Mouse (Mus musculus) liver, embryonic 11.5 days (tissue): ENCODE results near the gene Celsr3. TPM values are rescaled to one million over a fixed set of nuclear protein-coding genes. Genes with fewer than 3 reads are reported as not detected.
A peak's percentile ranks its signal among the peaks of the same experiment; 100 is the strongest.

ENCODE experiments used
- ATAC-seq: fragments of 200-750 bp; cut with Nextera tagmentation; replicated peaks from 2 replicates; pipeline ENCODE4 v1.8.0; 2017; ENCODE audit warnings: moderate number of reproducible peaks, mild to moderate bottlenecking, moderate TSS enrichment, moderate library complexity; ENCODE audit not compliant: low FRiP score
- DNase-seq: peaks from one replicate; pipeline ENCODE4 v3.0.0-alpha.2; 2017; ENCODE audit warnings: low spot score
- H3K27ac ChIP-seq: fragments of 300-500 bp; sonication (generic); 2 replicates; pipeline ENCODE4 v1.5.1; 2014; ENCODE audit warnings: mild to moderate bottlenecking, low read depth, low read length, control low read depth
- H3K27me3 ChIP-seq: fragments of 300-500 bp; sonication (generic); replicated peaks from 2 replicates; pipeline ENCODE4 v1.6.1; 2014; ENCODE audit warnings: low read length, mixed read lengths; ENCODE audit not compliant: control insufficient read depth, insufficient read depth
- H3K36me3 ChIP-seq: fragments of 300-500 bp; sonication (generic); 2 replicates; pipeline ENCODE4 v1.6.1; 2014; ENCODE audit warnings: mild to moderate bottlenecking, low read length, moderate library complexity, mixed read lengths; ENCODE audit not compliant: control insufficient read depth, insufficient read depth
- H3K4me1 ChIP-seq: fragments of 300-500 bp; sonication (generic); replicated peaks from 2 replicates; pipeline ENCODE4 v1.6.1; 2014; ENCODE audit warnings: low read length, mixed read lengths; ENCODE audit not compliant: control insufficient read depth, insufficient read depth
- H3K4me2 ChIP-seq: fragments of 300-500 bp; sonication (generic); 2 replicates; pipeline ENCODE4 v1.6.1; 2014; ENCODE audit warnings: mild to moderate bottlenecking, control low read depth, moderate library complexity
- H3K4me3 ChIP-seq: fragments of 300-500 bp; sonication (generic); 2 replicates; pipeline ENCODE4 v1.5.1; 2014; ENCODE audit warnings: low read depth, low read length, control low read depth
- H3K9ac ChIP-seq: fragments of 300-500 bp; sonication (generic); 2 replicates; pipeline ENCODE4 v1.6.1; 2014; ENCODE audit warnings: low read depth, low read length, control low read depth
- H3K9me3 ChIP-seq: fragments of 300-500 bp; sonication (generic); 2 replicates; pipeline ENCODE4 v1.6.1; 2016; ENCODE audit warnings: low read length, inconsistent platforms, mixed read lengths; ENCODE audit not compliant: control insufficient read depth
- WGBS: fragments of 180-500 bp; shearing (Covaris S2); extraction: QIAGEN DNeasy Blood & Tissue Kit; methylation state at CpG from one replicate; pipeline ENCODE4 v1.1.7; 2014; 5-methylcytosine and 5-hydroxymethylcytosine counted together
- polyA plus RNA-seq: library from polyadenylated mRNA; unstranded; fragments of >200 nt; fragmentation: Nextera tagmentation; extraction: Ambion mirVana; gene quantifications from 2 replicates; pipeline ENCODE4 v1.2.1, GENCODE M21; 2014

The Celsr3 gene
- polyA plus RNA-seq, 1 experiment from 2014 or later = 0.22 TPM

GRCm38 (mm10) chr9:108786494-108786893 is 39.6 kb upstream of the Celsr3 start:
- DNase-seq = no peak
- ATAC-seq = no peak
- no peak overlapping the region for H3K9ac ChIP-seq
- H3K9me3 ChIP-seq = no peaks in the 10 kb centered on the region
- no peak overlapping the region for H3K4me2 ChIP-seq
- peaks cover 3% of the 10 kb centered on the region; the same call in 1 of the 2 replicates for H3K36me3 ChIP-seq
- no peak overlapping the region for H3K27ac ChIP-seq
- WGBS = 88% methylated on average over 1 of the region's 1 CpGs
- H3K4me1 ChIP-seq = peaks cover 36% of the 10 kb centered on the region
- no peak overlapping the region for H3K4me3 ChIP-seq
- no peaks in the 10 kb centered on the region for H3K27me3 ChIP-seq

GRCm38 (mm10) chr9:108787080-108787479 is 39.0 kb upstream of the Celsr3 start:
- no peak overlapping the region for H3K27ac ChIP-seq
- H3K4me1 ChIP-seq = peaks cover 38% of the 10 kb centered on the region
- H3K27me3 ChIP-seq = no peaks in the 10 kb centered on the region
- no peak overlapping the region for H3K4me3 ChIP-seq
- no peak overlapping the region for H3K4me2 ChIP-seq
- H3K36me3 ChIP-seq = peaks cover 3% of the 10 kb centered on the region; the same call in 1 of the 2 replicates
- ATAC-seq = no peak
- 95% methylated on average over 2 of the region's 2 CpGs for WGBS
- no peak for DNase-seq
- no peak overlapping the region for H3K9ac ChIP-seq
- no peaks in the 10 kb centered on the region for H3K9me3 ChIP-seq

GRCm38 (mm10) chr9:108788713-108789112 is 37.4 kb upstream of the Celsr3 start:
- H3K9me3 ChIP-seq = no peaks in the 10 kb centered on the region
- no peak overlapping the region for H3K9ac ChIP-seq
- WGBS = 79% methylated on average over 3 of the region's 3 CpGs
- H3K4me1 ChIP-seq = peaks cover 41% of the 10 kb centered on the region
- no peak overlapping the region for H3K4me2 ChIP-seq
- no peak for DNase-seq
- no peak overlapping the region for H3K27ac ChIP-seq
- no peak for ATAC-seq
- no peak overlapping the region for H3K4me3 ChIP-seq
- no peaks in the 10 kb centered on the region for H3K27me3 ChIP-seq
- H3K36me3 ChIP-seq = peaks cover 3% of the 10 kb centered on the region; the same call in 1 of the 2 replicates

- H3K27me3 ChIP-seq = no peaks in the 10 kb centered on the region
- no peak overlapping the region for H3K4me2 ChIP-seq
- H3K36me3 ChIP-seq = peaks cover 14% of the 10 kb centered on the region
- H3K9ac ChIP-seq = no peak overlapping the region
- WGBS = 39% methylated on average over 1 of the region's 1 CpGs
- no peak overlapping the region for H3K27ac ChIP-seq
- ATAC-seq (peak; percentile 35), DNase-seq (no peak)
- H3K9me3 ChIP-seq = no peaks in the 10 kb centered on the region
- H3K4me3 ChIP-seq = no peak overlapping the region
- H3K4me1 ChIP-seq = peaks cover 56% of the 10 kb centered on the region
Measured at GRCm38 (mm10) chr9:108792307-108792706, 33.8 kb upstream of the Celsr3 start.

- DNase-seq = no peak
- H3K9ac ChIP-seq = 0 out of 2 replicates have a peak overlapping the region, but pooled peaks have one; percentile 1
Measured at GRCm38 (mm10) chr9:108792730-108793129, 33.4 kb upstream of the Celsr3 start.

GRCm38 (mm10) chr9:108795281-108795680 is 30.8 kb upstream of the Celsr3 start:
- Histone ChIP-seq H3K4me1 (peaks cover 48% of the 10 kb centered on the region), H3K36me3 (peaks cover 36% of the 10 kb centered on the region), H3K27me3 (no peaks in the 10 kb centered on the region), H3K4me3 (no peak overlapping the region), H3K9me3 (no peaks in the 10 kb centered on the region), H3K27ac (peak overlapping the region; percentile 27), H3K9ac (no peak overlapping the region), H3K4me2 (peak overlapping the region; percentile 62)
- DNase-seq (no peak), ATAC-seq (no peak)
- 72% methylated on average over 2 of the region's 2 CpGs for WGBS

More at GRCm38 (mm10) chr9:108792730-108793129, 33.4 kb upstream of the Celsr3 start:
- Histone ChIP-seq H3K36me3 (peaks cover 16% of the 10 kb centered on the region), H3K9me3 (no peaks in the 10 kb centered on the region), H3K27me3 (no peaks in the 10 kb centered on the region), H3K4me1 (peaks cover 56% of the 10 kb centered on the region), H3K4me3 (no peak overlapping the region), H3K27ac (no peak overlapping the region), H3K4me2 (no peak overlapping the region)
- WGBS = 50% methylated on average over 3 of the region's 3 CpGs
- no peak for ATAC-seq

- no peaks in the 10 kb centered on the region for H3K27me3 ChIP-seq
- peak overlapping the region; percentile 31 for H3K4me3 ChIP-seq
- peak overlapping the region; percentile 27 for H3K27ac ChIP-seq
- 41% methylated on average over 11 of the region's 11 CpGs for WGBS
- peaks cover 48% of the 10 kb centered on the region for H3K4me1 ChIP-seq
- peak; percentile 55 for DNase-seq
- H3K36me3 ChIP-seq = peaks cover 36% of the 10 kb centered on the region
- peak; percentile 94 for ATAC-seq
- 0 out of 2 replicates have a peak overlapping the region, but pooled peaks have one; percentile 45 for H3K9ac ChIP-seq
- H3K9me3 ChIP-seq = no peaks in the 10 kb centered on the region
- H3K4me2 ChIP-seq = peak overlapping the region; percentile 62
Measured at GRCm38 (mm10) chr9:108795762-108796161, 30.4 kb upstream of the Celsr3 start.

GRCm38 (mm10) chr9:108796351-108796981 is 29.7 kb upstream of the Celsr3 start:
- Histone ChIP-seq H3K27me3 (no peaks in the 10 kb centered on the region), H3K9ac (0 out of 2 replicates have a peak overlapping the region, but pooled peaks have one; percentile 45), H3K4me3 (peak overlapping the region; percentile 31), H3K4me2 (peak overlapping the region; percentile 62), H3K27ac (peak overlapping the region; percentile 27; the same call in 1 of the 2 replicates), H3K36me3 (peaks cover 36% of the 10 kb centered on the region), H3K4me1 (peaks cover 44% of the 10 kb centered on the region), H3K9me3 (no peaks in the 10 kb centered on the region)
- WGBS = 90% methylated on average over 4 of the region's 4 CpGs
- DNase-seq (no peak), ATAC-seq (no peak)

- WGBS = 91% methylated on average over 7 of the region's 7 CpGs
- Histone ChIP-seq H3K9me3 (no peaks in the 10 kb centered on the region), H3K9ac (no peak overlapping the region), H3K4me2 (no peak overlapping the region), H3K4me1 (peaks cover 34% of the 10 kb centered on the region), H3K36me3 (peaks cover 36% of the 10 kb centered on the region), H3K27ac (no peak overlapping the region), H3K4me3 (no peak overlapping the region), H3K27me3 (no peaks in the 10 kb centered on the region)
- DNase-seq = no peak
- no peak for ATAC-seq
Measured at GRCm38 (mm10) chr9:108797477-108797876, 28.6 kb upstream of the Celsr3 start.
